Mouse (Mus musculus) lung, postnatal 14 days (tissue): ENCODE data around the gene Klhl29.

Experiments used
- DNase-seq: peaks from one replicate; pipeline ENCODE4 v3.0.0; 2021

Klhl29 gene

DNA sequence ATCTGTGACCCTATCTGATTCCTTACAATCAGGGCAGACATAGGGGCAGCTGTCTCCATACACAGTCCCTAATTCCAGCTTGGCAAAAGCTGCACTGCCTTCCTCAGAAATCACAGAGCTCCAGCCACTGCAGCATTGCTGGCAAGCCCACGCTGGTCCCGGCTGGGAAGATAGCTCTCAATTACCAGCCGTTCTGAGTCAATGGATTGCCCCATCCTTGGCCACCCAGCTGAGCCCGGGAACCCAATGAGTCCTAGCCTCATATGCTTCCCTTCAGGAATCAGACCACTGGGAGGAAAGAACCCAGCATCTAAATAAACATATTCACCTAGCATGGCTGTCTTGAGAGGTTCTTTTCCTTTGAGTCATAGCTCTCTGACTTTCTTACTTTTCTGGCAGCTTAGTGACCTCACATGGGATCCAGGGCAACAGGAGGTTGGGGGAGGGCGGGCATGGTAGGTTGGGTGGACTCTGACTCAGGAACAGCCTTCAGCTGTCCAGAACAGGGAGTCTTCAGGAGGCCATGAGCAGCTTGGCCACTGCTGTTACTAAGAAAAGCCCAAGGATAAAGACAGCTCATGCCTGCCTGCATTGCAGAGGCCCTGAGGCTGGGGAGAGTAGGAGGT, 198.7 kb downstream of the Klhl29 start:
- peak; percentile 14 for DNase-seq

DNA sequence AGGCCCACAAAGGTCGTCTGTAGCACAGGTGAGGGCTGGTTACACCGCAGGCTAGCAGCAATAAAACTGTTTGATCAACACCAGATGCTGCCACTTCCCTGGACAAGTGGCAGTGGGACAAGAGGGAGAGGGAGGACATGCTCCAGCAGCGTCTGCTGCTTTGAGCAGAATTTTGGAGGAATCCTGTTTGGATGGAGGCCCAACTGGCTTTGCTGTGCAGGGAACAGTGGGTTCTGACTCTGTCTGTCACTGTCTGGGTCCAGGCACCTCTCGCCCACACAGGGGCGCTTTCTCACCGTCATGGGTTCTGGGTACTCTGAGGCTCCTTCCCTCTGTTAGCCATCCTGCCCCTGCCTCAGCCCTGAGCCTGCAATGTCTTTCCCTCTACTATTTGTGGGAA, 209.3 kb downstream of the Klhl29 start:
- DNase-seq, result peak; percentile 16

- peak; percentile 15 for DNase-seq
These were observed 210.1 kb downstream of the Klhl29 start for GRCm38 (mm10) chr12:5165411-5165810.

- DNase-seq, result no peak
These were observed 212.8 kb downstream of the Klhl29 start for GRCm38 (mm10) chr12:5162672-5163071.

GRCm38 (mm10) chr12:5161631-5162030, 213.9 kb downstream of the Klhl29 start:
- DNase-seq, result no peak

DNA sequence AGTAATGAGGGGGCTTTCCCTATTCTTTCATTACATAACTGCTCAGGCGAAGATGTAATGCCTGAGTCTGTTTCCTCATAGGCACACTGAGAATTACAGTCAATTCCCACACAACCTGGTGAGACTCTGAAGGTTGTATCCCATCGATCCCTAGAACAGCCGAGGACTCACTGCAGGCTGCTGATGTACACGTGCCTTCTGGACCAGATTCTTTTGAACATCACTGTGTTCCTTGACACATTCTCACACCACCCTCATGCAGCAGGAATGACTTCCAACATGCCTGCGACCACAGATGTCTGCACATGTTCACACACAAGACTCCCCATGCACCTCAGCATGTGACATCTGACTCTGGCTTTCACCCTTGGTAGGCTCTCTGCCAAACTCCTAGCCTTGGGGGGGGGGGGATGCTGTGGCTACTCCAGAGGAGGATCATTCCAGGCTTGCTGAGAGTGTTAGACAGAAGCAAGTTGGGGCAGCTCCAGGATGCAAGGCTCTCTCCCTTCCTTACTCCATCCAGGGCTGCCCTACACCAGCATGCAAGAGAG, 217.5 kb downstream of the Klhl29 start:
- no peak for DNase-seq

DNA sequence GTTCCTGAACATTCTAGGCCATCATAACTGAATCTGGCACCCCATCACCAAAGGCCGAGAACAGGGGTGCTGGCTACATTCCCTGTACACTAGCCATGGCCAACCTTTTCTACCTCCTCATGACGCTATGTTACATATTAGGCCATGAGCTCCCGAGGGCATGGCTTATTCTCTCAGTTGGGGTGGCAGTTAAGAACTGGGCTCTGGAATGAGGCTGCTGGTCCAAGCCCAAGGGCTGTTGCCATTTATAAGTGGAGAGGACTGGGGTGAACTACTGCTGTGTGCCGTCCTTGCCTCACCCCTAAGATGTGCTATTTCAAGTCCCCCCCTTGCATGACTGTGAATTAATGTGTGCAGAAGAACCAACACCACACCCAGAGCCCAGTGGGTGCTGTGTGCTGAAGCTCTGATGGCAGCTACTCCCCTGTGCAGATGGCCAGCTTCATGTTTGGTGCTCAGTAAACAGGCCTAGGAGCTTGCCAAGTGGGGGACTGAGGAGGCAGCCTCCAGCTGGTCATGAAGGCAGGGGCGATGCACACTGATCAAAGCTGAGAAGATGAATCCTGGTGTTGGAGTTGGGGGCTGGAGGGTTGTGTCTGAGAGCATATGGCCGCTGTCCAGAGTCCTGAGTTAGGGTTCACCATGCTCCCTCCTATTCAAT, 218.3 kb downstream of the Klhl29 start:
- no peak for DNase-seq

DNA sequence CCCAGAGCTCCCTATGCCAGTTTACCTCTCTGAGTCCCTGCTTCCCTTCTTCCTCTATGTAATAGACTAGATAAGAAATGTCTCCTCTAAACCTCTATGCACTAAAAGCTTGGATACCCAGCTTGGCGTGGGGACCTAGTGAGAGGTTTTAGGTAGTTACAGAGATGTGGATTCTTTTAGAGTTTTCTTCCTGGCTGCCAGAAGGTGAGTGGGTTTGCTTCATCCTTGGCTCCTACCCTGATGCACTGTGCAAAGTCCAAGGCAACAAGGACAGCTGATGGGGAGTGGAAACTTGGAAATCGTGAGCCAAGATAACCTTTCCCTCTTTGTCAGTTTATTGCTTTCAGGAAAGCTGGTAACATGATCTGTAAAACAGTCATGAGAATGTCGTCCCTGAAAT, 220.3 kb downstream of the Klhl29 start:
- no peak for DNase-seq

- DNase-seq, result no peak
These were observed 223.6 kb downstream of the Klhl29 start for GRCm38 (mm10) chr12:5151859-5152258.

- no peak for DNase-seq
These were observed 228.0 kb downstream of the Klhl29 start for GRCm38 (mm10) chr12:5147346-5148035.

DNA sequence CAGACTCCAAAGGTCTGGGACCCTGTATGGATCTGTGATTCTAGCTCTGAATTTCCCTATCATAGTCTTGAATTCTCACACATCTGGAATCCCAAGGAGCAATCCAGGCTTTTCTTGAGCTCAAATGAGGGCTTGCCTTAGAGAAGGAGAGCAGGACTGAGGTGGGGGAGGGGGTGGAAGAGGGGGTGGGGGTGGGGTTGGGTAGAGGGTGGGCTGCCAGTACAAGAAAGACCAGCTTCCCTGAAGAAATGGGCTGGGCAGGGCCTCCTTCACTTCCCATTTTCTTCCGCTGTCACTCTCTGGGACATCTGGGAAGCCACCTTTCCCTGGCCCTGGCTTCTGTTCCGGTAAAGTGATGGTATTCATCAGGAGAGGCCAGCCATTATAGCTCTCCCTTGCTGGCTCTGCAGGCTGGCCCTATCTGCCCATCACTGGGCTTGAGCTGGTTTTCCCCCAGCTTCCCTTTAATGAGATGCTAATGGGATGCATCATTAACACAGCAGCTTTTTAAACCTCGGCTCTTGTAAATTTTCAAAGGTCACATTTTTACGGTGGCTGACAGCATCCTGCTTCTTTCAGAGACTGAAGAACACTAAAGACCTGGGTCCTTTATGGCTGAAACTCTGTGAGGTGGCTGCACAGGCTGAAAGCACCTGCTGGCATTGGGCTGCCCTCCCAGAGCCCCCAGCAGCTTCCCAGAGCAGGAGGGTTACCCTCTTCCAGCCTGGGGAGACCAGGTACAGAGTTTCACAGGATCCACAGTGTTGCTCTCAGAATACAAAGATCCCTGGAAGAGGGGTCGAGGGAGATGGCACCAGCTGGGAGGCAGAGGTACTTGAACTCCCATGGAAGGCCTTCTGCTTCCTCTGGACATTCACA, 231.3 kb downstream of the Klhl29 start:
- no peak for DNase-seq

DNA sequence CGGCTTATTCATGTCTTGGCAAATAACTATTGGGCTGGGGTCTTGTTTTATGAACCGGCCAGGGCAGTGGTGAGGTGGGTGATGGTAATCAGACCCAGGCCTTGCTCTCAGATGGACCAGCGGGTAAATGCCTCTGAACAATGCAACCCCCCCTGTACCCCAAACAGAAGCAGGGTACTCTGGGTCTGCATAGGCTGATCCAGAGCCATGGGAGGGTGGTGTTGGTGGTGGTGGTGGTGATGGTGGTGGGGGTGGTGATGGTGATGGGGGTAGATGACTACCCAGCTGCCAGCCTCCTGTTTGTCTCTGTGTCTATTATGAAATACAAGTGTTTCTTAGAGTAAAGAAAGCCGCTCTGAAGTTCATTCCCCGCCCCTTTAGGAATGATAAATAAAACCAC, 232.3 kb downstream of the Klhl29 start:
- no peak for DNase-seq

- peak; percentile 85 for DNase-seq
These were observed 232.7 kb downstream of the Klhl29 start for GRCm38 (mm10) chr12:5142776-5143175.

DNA sequence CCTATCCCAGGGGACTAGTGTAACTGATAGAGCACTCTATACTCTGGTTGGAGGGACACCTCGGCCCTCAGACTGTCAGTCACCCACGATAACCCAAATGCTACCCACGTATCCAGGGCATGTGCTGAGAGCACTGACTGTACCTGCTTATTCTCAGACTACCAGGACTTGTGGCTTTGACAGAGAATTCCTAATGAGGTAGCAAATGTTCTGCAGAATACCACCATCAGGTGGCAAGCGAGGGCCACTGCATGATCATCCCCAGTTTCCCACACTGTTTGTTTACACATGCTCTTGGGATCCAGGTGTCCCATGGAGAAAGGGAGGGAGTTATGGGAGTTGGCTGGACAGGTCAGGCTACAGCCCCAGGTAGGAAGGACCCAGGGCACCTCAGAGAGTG, 234.4 kb downstream of the Klhl29 start:
- no peak for DNase-seq

DNA sequence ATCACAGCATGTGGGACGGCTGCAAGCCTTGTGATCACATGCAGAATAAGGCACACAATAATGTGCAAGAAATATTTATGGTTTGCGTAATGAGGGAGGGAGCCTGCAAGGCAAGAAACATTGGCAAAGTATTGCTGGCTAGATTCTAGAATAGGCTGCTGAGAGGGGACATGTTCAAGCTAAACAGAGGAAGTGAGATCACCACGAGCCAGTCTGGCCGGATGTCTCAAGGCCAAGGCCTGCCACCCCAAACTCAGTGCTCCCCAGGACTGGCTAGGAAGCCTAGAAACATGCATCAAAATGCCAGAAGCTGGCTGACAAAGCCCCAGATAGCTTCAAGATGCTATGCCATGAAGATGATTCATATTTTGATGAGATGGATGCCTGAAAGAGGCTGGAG, 236.2 kb downstream of the Klhl29 start:
- DNase-seq, result no peak

- peak; percentile 53 for DNase-seq
These were observed 239.2 kb downstream of the Klhl29 start for GRCm38 (mm10) chr12:5136300-5136699.

GRCm38 (mm10) chr12:5129190-5129589, 246.3 kb downstream of the Klhl29 start:
- DNase-seq, result no peak

DNA sequence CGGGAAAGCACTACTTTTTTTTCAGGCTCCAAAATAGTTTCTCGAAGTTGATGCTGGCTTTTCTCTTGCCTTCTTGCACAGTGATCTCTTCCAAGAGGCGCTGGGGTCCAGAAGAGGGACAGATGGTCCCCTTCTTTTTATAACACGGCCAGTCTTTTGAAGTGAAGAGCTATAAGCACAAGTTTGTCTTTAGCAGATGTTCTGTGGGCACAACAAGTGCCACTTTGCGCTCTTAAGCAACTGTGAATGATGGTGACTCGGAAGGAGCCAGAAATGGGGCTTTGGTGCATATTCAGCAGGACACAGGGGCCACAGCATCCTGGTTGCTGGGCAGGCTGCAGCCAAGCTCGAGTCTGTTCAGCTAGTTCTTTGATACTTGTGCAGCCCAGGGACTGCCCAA, 249.6 kb downstream of the Klhl29 start:
- no peak for DNase-seq

GRCm38 (mm10) chr12:5122972-5123371, 252.5 kb downstream of the Klhl29 start:
- DNase-seq, result no peak

- DNase-seq, result no peak
These were observed 255.2 kb downstream of the Klhl29 start for GRCm38 (mm10) chr12:5120249-5120648.

GRCm38 (mm10) chr12:5119726-5120125, 255.8 kb downstream of the Klhl29 start:
- peak; percentile 85 for DNase-seq

DNA sequence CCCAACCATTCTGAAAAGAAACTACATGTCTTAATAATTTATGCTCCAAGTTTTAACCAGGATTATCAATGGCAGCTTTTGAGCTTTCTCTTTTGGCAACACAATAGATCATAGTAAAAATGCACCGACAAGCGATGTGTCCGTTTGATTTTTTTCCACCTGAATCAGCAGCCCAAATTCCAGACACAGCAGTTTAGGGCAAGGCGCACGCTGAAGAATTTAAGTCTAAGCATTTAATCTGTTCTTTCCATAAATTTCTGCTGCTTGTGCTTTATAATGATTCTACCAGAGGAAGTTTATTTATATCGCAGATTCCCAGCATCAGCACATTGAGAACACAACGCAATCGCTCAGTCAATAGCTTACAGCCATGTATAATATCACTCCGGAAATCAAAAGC, 256.2 kb downstream of the Klhl29 start:
- DNase-seq, result no peak

- no peak for DNase-seq
These were observed 258.9 kb downstream of the Klhl29 start for GRCm38 (mm10) chr12:5116605-5117004.
